Mouse (Mus musculus) small intestine, adult 2 months (tissue): ENCODE measurements around the gene Kctd15. TPM values are rescaled to one million over a fixed set of nuclear protein-coding genes. Genes with fewer than 3 reads are reported as not detected.
A peak's percentile ranks its signal among the peaks of the same experiment; 100 is the strongest.

Experiments
- H3K27ac ChIP-seq: fragments of 200-500 bp; 2 replicates; pipeline ENCODE4 v1.5.1; 2012; ENCODE audit warnings: low read depth, low read length, control low read depth, inconsistent platforms; ENCODE audit not compliant: insufficient read depth
- H3K27me3 ChIP-seq: fragments of 200-500 bp; 2 replicates; pipeline ENCODE4 v1.6.1; 2012; ENCODE audit warnings: mild to moderate bottlenecking, moderate library complexity, low read length, inconsistent platforms; ENCODE audit not compliant: control insufficient read depth, insufficient read depth
- H3K36me3 ChIP-seq: fragments of 200-500 bp; 2 replicates; pipeline ENCODE4 v1.6.1; 2012; ENCODE audit warnings: mild to moderate bottlenecking, low read length, control low read depth, inconsistent platforms; ENCODE audit not compliant: control insufficient read depth, insufficient read depth
- H3K4me1 ChIP-seq: fragments of 200-500 bp; 2 replicates; pipeline ENCODE4 v1.6.1; 2012; ENCODE audit warnings: low read length, inconsistent platforms, mixed read lengths; ENCODE audit not compliant: control insufficient read depth, insufficient read depth, insufficient read length
- H3K4me3 ChIP-seq: fragments of 200-500 bp; 2 replicates; pipeline ENCODE4 v1.5.1; 2012; ENCODE audit warnings: low read depth, mild to moderate bottlenecking, control low read depth, inconsistent platforms, low read length, moderate library complexity
- CTCF ChIP-seq: fragments of 200-500 bp; IDR thresholded peaks from 2 replicates; pipeline ENCODE4 v1.5.1; 2012; ENCODE audit warnings: low read depth, mild to moderate bottlenecking, control low read depth, inconsistent platforms, low read length, moderate library complexity, mixed read lengths; ENCODE audit not compliant: insufficient replicate concordance, insufficient read length; ENCODE audit errors: extremely low read depth
- POLR2A ChIP-seq: fragments of 200-500 bp; IDR thresholded peaks from 2 replicates; pipeline ENCODE4 v1.6.1; 2012; ENCODE audit warnings: low read depth, mild to moderate bottlenecking, control low read depth, inconsistent platforms, low read length, moderate library complexity
- WGBS: fragments of 180-500 bp; shearing (Covaris S2); methylation state at CpG from one replicate; pipeline ENCODE4 v1.1.7; 2018; 5-methylcytosine and 5-hydroxymethylcytosine counted together
- polyA plus RNA-seq: library from polyadenylated mRNA; depleted of rRNA; stranded (reverse); fragments of >200 nt; gene quantifications from 2 replicates; pipeline ENCODE4 v1.2.3, GENCODE M21; 2012

Kctd15 gene
- polyA plus RNA-seq, 1 experiment = 6.2 TPM

GRCm38 (mm10) chr7:34680771-34681421, 24.4 kb upstream of the Kctd15 start:
- Histone ChIP-seq H3K27ac (no peak overlapping the region), H3K4me3 (no peak overlapping the region)
- 69% methylated on average over 15 of the region's 15 CpGs for WGBS

GRCm38 (mm10) chr7:34679886-34680285, 23.4 kb upstream of the Kctd15 start:
- TF ChIP-seq POLR2A (no peak), CTCF (no peak)
- WGBS = 51% methylated on average over 2 of the region's 2 CpGs

More at GRCm38 (mm10) chr7:34680771-34681421, 24.4 kb upstream of the Kctd15 start:
- TF ChIP-seq CTCF (no peak), POLR2A (no peak)
- Histone ChIP-seq H3K27me3 (no peaks in the 10 kb centered on the region; the same call in 1 of the 2 replicates), H3K36me3 (no peaks in the 10 kb centered on the region), H3K4me1 (peaks cover 2% of the 10 kb centered on the region; the same call in 1 of the 2 replicates)

GRCm38 (mm10) chr7:34675831-34676514, 19.4 kb upstream of the Kctd15 start:
- Histone ChIP-seq H3K27me3 (peaks cover 12% of the 10 kb centered on the region; the same call in 1 of the 2 replicates), H3K36me3 (no peaks in the 10 kb centered on the region), H3K27ac (no peak overlapping the region), H3K4me1 (no peaks in the 10 kb centered on the region; the same call in 1 of the 2 replicates), H3K4me3 (no peak overlapping the region)
- TF ChIP-seq POLR2A (no peak), CTCF (peak; percentile 79; the same call in 1 of the 2 replicates)
- 14% methylated on average over 33 of the region's 33 CpGs for WGBS

More at GRCm38 (mm10) chr7:34679886-34680285, 23.4 kb upstream of the Kctd15 start:
- Histone ChIP-seq H3K4me3 (no peak overlapping the region), H3K27me3 (peaks cover 6% of the 10 kb centered on the region; the same call in 1 of the 2 replicates), H3K4me1 (no peaks in the 10 kb centered on the region; the same call in 1 of the 2 replicates), H3K36me3 (no peaks in the 10 kb centered on the region), H3K27ac (no peak overlapping the region)

- 22% methylated on average over 42 of the region's 42 CpGs for WGBS
- H3K27me3 ChIP-seq = peaks cover 12% of the 10 kb centered on the region; the same call in 1 of the 2 replicates
- H3K4me3 ChIP-seq = no peak overlapping the region
- no peaks in the 10 kb centered on the region; the same call in 1 of the 2 replicates for H3K4me1 ChIP-seq
- TF ChIP-seq POLR2A (no peak), CTCF (no peak)
- H3K36me3 ChIP-seq = no peaks in the 10 kb centered on the region
- no peak overlapping the region for H3K27ac ChIP-seq
These were observed 18.7 kb upstream of the Kctd15 start for GRCm38 (mm10) chr7:34675120-34675790.

- Histone ChIP-seq H3K27me3 (peaks cover 12% of the 10 kb centered on the region; the same call in 1 of the 2 replicates), H3K4me1 (peaks cover 1% of the 10 kb centered on the region), H3K27ac (no peak overlapping the region), H3K4me3 (no peak overlapping the region), H3K36me3 (no peaks in the 10 kb centered on the region)
- TF ChIP-seq CTCF (no peak), POLR2A (no peak)
- 84% methylated on average over 4 of the region's 4 CpGs for WGBS
These were observed 16.4 kb upstream of the Kctd15 start for GRCm38 (mm10) chr7:34672916-34673315.

- under 1% methylated on average over 6 of the region's 6 CpGs for WGBS
- TF ChIP-seq CTCF (peak; percentile 100), POLR2A (no peak)
- Histone ChIP-seq H3K4me3 (no peak overlapping the region), H3K27ac (no peak overlapping the region), H3K36me3 (no peaks in the 10 kb centered on the region), H3K4me1 (peaks cover 3% of the 10 kb centered on the region), H3K27me3 (peaks cover 12% of the 10 kb centered on the region; the same call in 1 of the 2 replicates)
These were observed 15.4 kb upstream of the Kctd15 start for GRCm38 (mm10) chr7:34671911-34672310.

GRCm38 (mm10) chr7:34670778-34671177, 14.2 kb upstream of the Kctd15 start:
- Histone ChIP-seq H3K4me1 (peaks cover 3% of the 10 kb centered on the region), H3K27ac (no peak overlapping the region), H3K4me3 (no peak overlapping the region), H3K27me3 (peaks cover 12% of the 10 kb centered on the region; the same call in 1 of the 2 replicates), H3K36me3 (no peaks in the 10 kb centered on the region)
- TF ChIP-seq POLR2A (no peak), CTCF (no peak)
- WGBS = 87% methylated on average over 3 of the region's 3 CpGs
